Mouse (Mus musculus) heart, postnatal 25 days (tissue): ENCODE data around the gene Mmrn2. TPM values are rescaled to one million over a fixed set of nuclear protein-coding genes. Genes with fewer than 3 reads are reported as not detected.
"Not testable (repeated sequence)": the region's sequence is repeated elsewhere in the genome, so short reads cannot be mapped to it uniquely, and the experiment has no call there.

Experiments
- DNase-seq: peaks from one replicate; pipeline ENCODE4 v3.0.0; 2022; ENCODE audit warnings: low spot score
- intact Hi-C: fragments of 180-260 bp; cut with DNase I; formaldehyde crosslinking; loops from one replicate; pipeline ENCODE4 v1.15.1; 2025
- total RNA-seq, 2 experiments: library from RNA; stranded (reverse); gene quantifications; 2 replicates each; pipeline ENCODE4 v1.2.3; 2021

Mmrn2 gene
- total RNA-seq, 2 experiments from 2014 or later, result 38.6 to 43.2 TPM

- DNase-seq, result no peak
- intact Hi-C loops, result no loop called here
These were observed 23.6 kb downstream of the Mmrn2 start for GRCm38 (mm10) chr14:34398901-34399300.

GRCm38 (mm10) chr14:34399301-34399700 is 24.0 kb downstream of the Mmrn2 start:
- intact Hi-C loops, result no loop called here
- no peak for DNase-seq

- intact Hi-C loops, result loop anchor here (5.0 kb wide), 1 partner anchor 128 kb away; no protein-coding TSS in a partner anchor
- no peak for DNase-seq
These were observed 24.8 kb downstream of the Mmrn2 start for GRCm38 (mm10) chr14:34400021-34400420.

- DNase-seq, result peak; percentile 51
These were observed 25.9 kb downstream of the Mmrn2 start for GRCm38 (mm10) chr14:34401135-34401534.

GRCm38 (mm10) chr14:34402871-34403270 is 27.6 kb downstream of the Mmrn2 start:
- no peak for DNase-seq
- intact Hi-C loops, result loop anchor here (5.0 kb wide), 1 partner anchor 131 kb away; no protein-coding TSS in a partner anchor

More at GRCm38 (mm10) chr14:34401135-34401534, 25.9 kb downstream of the Mmrn2 start:
- intact Hi-C loops, result loop anchor here (1.0 to 5.0 kb wide), 2 partner anchors 29 to 129 kb away; no protein-coding TSS in a partner anchor

- no peak for DNase-seq
- intact Hi-C loops, result loop anchor here (5.0 kb wide), 1 partner anchor 131 kb away; no protein-coding TSS in a partner anchor
These were observed 28.2 kb downstream of the Mmrn2 start for GRCm38 (mm10) chr14:34403424-34403823.

- intact Hi-C loops, result no loop called here
- DNase-seq, result no peak
These were observed 35.5 kb downstream of the Mmrn2 start for GRCm38 (mm10) chr14:34410716-34411115.

- DNase-seq, result no peak
- intact Hi-C loops, result no loop called here
These were observed 37.1 kb downstream of the Mmrn2 start for GRCm38 (mm10) chr14:34412164-34412896.

GRCm38 (mm10) chr14:34416946-34417345 is 41.7 kb downstream of the Mmrn2 start:
- intact Hi-C loops, DNase-seq: not testable (repeated sequence)

GRCm38 (mm10) chr14:34417501-34417900 is 42.2 kb downstream of the Mmrn2 start:
- intact Hi-C loops, result no loop called here
- DNase-seq, result no peak

- DNase-seq, result no peak
- intact Hi-C loops, result no loop called here
These were observed 45.8 kb downstream of the Mmrn2 start for GRCm38 (mm10) chr14:34421078-34421477.

GRCm38 (mm10) chr14:34428274-34428673 is 53.0 kb downstream of the Mmrn2 start:
- intact Hi-C loops, result no loop called here

GRCm38 (mm10) chr14:34429069-34429468 is 53.8 kb downstream of the Mmrn2 start:
- intact Hi-C loops, result no loop called here
- no peak for DNase-seq

More at GRCm38 (mm10) chr14:34428274-34428673, 53.0 kb downstream of the Mmrn2 start:
- no peak for DNase-seq

- DNase-seq, result no peak
- intact Hi-C loops, result no loop called here
These were observed 65.3 kb downstream of the Mmrn2 start for GRCm38 (mm10) chr14:34440526-34441066.

GRCm38 (mm10) chr14:34442531-34442930 is 67.3 kb downstream of the Mmrn2 start:
- no peak for DNase-seq
- intact Hi-C loops, result no loop called here

- intact Hi-C loops, result no loop called here
- no peak for DNase-seq
These were observed 69.1 kb downstream of the Mmrn2 start for GRCm38 (mm10) chr14:34444368-34444767.

GRCm38 (mm10) chr14:34444924-34445323 is 69.7 kb downstream of the Mmrn2 start:
- DNase-seq, result no peak
- intact Hi-C loops, result no loop called here

GRCm38 (mm10) chr14:34445348-34445747 is 70.1 kb downstream of the Mmrn2 start:
- intact Hi-C loops, result no loop called here
- no peak for DNase-seq

- intact Hi-C loops, result no loop called here
- DNase-seq, result no peak
These were observed 71.4 kb downstream of the Mmrn2 start for GRCm38 (mm10) chr14:34446624-34447023.

- DNase-seq, result no peak
- intact Hi-C loops, result no loop called here
These were observed 72.4 kb downstream of the Mmrn2 start for GRCm38 (mm10) chr14:34447659-34448058.

GRCm38 (mm10) chr14:34448398-34448797 is 73.1 kb downstream of the Mmrn2 start:
- no peak for DNase-seq
- intact Hi-C loops, result no loop called here
